Mouse (Mus musculus) MEL (cell line): ENCODE measurements at regions not wholly inside any gene's neighbourhood (a gene's known extent, or its start where the extent isn't known, plus 50 kb on each side); places are given as distances from the start of the nearest gene placed in this dataset.

Source experiments
- DNase-seq: peaks from one replicate; pipeline ENCODE4 v3.0.0; 2011; ENCODE audit warnings: low read depth, low spot score
- H3K27ac ChIP-seq: 2 replicates; pipeline ENCODE4 v1.5.1; 2012; ENCODE audit warnings: low read depth, mild to moderate bottlenecking, control low read depth, low read length, moderate library complexity; ENCODE audit not compliant: control insufficient read depth
- H3K27me3 ChIP-seq, 2 experiments: fragments of 150-350 bp in 1 of 2; sonication (generic) in 1 of 2; 2 replicates each; pipeline ENCODE4 v1.6.1; 2012; ENCODE audit warnings: low read length in 2 of 2, mild to moderate bottlenecking in 2 of 2, improper control_type of control experiment in 1 of 2, moderate library complexity in 1 of 2; ENCODE audit not compliant: insufficient read depth in 2 of 2, control insufficient read depth in 1 of 2
- H3K36me3 ChIP-seq, 2 experiments: 2 replicates each; pipeline ENCODE4 v1.6.1; 2012 to 2014; ENCODE audit warnings: low read length in 2 of 2, improper control_type of control experiment in 1 of 2, inconsistent platforms in 1 of 2, mild to moderate bottlenecking in 1 of 2; ENCODE audit not compliant: insufficient read depth in 2 of 2, control insufficient read depth in 1 of 2
- H3K4me1 ChIP-seq, 2 experiments: fragments of 150-350 bp in 1 of 2; sonication (generic) in 1 of 2; 2 replicates each; pipeline ENCODE4 v1.6.1; 2012; ENCODE audit warnings: low read length in 2 of 2, improper control_type of control experiment in 1 of 2, mild to moderate bottlenecking in 1 of 2; ENCODE audit not compliant: insufficient read depth in 2 of 2, control insufficient read depth in 1 of 2
- H3K4me3 ChIP-seq, 2 experiments: fragments of 150-350 bp in 1 of 2; sonication (generic) in 1 of 2; 2 replicates each; pipeline ENCODE4 v1.5.1; 2012; ENCODE audit warnings: low read depth in 2 of 2, low read length in 2 of 2, mild to moderate bottlenecking in 2 of 2, moderate library complexity in 2 of 2, control low read depth in 1 of 2, improper control_type of control experiment in 1 of 2; ENCODE audit not compliant: control insufficient read depth in 1 of 2, insufficient read depth in 1 of 2
- H3K79me2 ChIP-seq: 2 replicates; pipeline ENCODE4 v1.6.1; 2012; ENCODE audit warnings: mild to moderate bottlenecking, low read length, moderate library complexity; ENCODE audit not compliant: control insufficient read depth, poor library complexity, insufficient read depth
- H3K9ac ChIP-seq: 2 replicates; pipeline ENCODE4 v1.6.1; 2012; ENCODE audit warnings: low read depth, mild to moderate bottlenecking, control low read depth, low read length, moderate library complexity; ENCODE audit not compliant: control insufficient read depth, poor library complexity, severe bottlenecking
- H3K9me3 ChIP-seq: fragments of 150-350 bp; sonication (generic); replicated peaks from 2 replicates; pipeline ENCODE4 v1.6.1; 2012; ENCODE audit warnings: mild to moderate bottlenecking, low read length, improper control_type of control experiment, moderate library complexity; ENCODE audit not compliant: insufficient read depth
- CHD1 ChIP-seq: IDR thresholded peaks from 2 replicates; pipeline ENCODE4 v1.6.1; 2012; ENCODE audit warnings: low read depth, mild to moderate bottlenecking, inconsistent platforms, low read length, improper control_type of control experiment
- CHD2 ChIP-seq: IDR thresholded peaks from 2 replicates; pipeline ENCODE4 v1.6.1; 2011; ENCODE audit warnings: low read length, improper control_type of control experiment
- E2F4 ChIP-seq: IDR thresholded peaks from 2 replicates; pipeline ENCODE4 v1.6.1; 2011; ENCODE audit warnings: low read depth, low read length, improper control_type of control experiment, borderline replicate concordance
- EP300 ChIP-seq, 2 experiments: IDR thresholded peaks; 2 replicates each; pipeline ENCODE4 v1.6.1; 2011; ENCODE audit warnings: improper control_type of control experiment in 2 of 2, low read length in 2 of 2, low read depth in 1 of 2, mild to moderate bottlenecking in 1 of 2
- GABPA ChIP-seq: IDR thresholded peaks from 2 replicates; pipeline ENCODE4 v1.6.1; 2012; ENCODE audit warnings: low read depth, mild to moderate bottlenecking, inconsistent platforms, low read length, improper control_type of control experiment, moderate library complexity
- JUND ChIP-seq: IDR thresholded peaks from 2 replicates; pipeline ENCODE4 v1.6.1; 2011; ENCODE audit warnings: low read depth, mild to moderate bottlenecking, improper control_type of control experiment, low read length
- KAT2A ChIP-seq: conservative IDR thresholded peaks from 2 replicates; pipeline ENCODE4 v1.6.1; 2012; ENCODE audit warnings: low read depth, low read length, improper control_type of control experiment, inconsistent platforms
- MAFK ChIP-seq: IDR thresholded peaks from 2 replicates; pipeline ENCODE4 v1.6.1; 2011; ENCODE audit warnings: low read depth, mild to moderate bottlenecking, low read length, improper control_type of control experiment, borderline replicate concordance
- MAX ChIP-seq: IDR thresholded peaks from 2 replicates; pipeline ENCODE4 v1.6.1; 2011; ENCODE audit warnings: low read length, improper control_type of control experiment
- MAZ ChIP-seq: IDR thresholded peaks from 2 replicates; pipeline ENCODE4 v1.6.1; 2012; ENCODE audit warnings: low read depth, mild to moderate bottlenecking, inconsistent platforms, low read length, improper control_type of control experiment
- MEF2A ChIP-seq: IDR thresholded peaks from 2 replicates; pipeline ENCODE4 v1.6.1; 2014; ENCODE audit warnings: low read depth, mild to moderate bottlenecking, inconsistent platforms, low read length, improper control_type of control experiment; ENCODE audit not compliant: poor library complexity, insufficient replicate concordance, severe bottlenecking; ENCODE audit errors: extremely low read depth
- MXI1 ChIP-seq: IDR thresholded peaks from 2 replicates; pipeline ENCODE4 v1.6.1; 2011; ENCODE audit warnings: mild to moderate bottlenecking, low read depth, low read length, improper control_type of control experiment
- MYB ChIP-seq: IDR thresholded peaks from 2 replicates; pipeline ENCODE4 v1.6.1; 2011; ENCODE audit warnings: mild to moderate bottlenecking, low read depth, low read length, improper control_type of control experiment
- MYC ChIP-seq: IDR thresholded peaks from 2 replicates; pipeline ENCODE4 v1.6.1; 2011; ENCODE audit warnings: low read depth, mild to moderate bottlenecking, low read length, improper control_type of control experiment, moderate library complexity
- NRF1 ChIP-seq: IDR thresholded peaks from 2 replicates; pipeline ENCODE4 v1.6.1; 2014; ENCODE audit warnings: low read depth, mild to moderate bottlenecking, inconsistent platforms, low read length, improper control_type of control experiment, moderate library complexity; ENCODE audit not compliant: poor library complexity, insufficient read depth, severe bottlenecking
- POLR2AphosphoS5 ChIP-seq: IDR thresholded peaks from 2 replicates; pipeline ENCODE4 v1.6.1; 2012; ENCODE audit warnings: low read depth, borderline replicate concordance, mild to moderate bottlenecking, inconsistent platforms, low read length, moderate library complexity, mixed read lengths
- RAD21 ChIP-seq: IDR thresholded peaks from 2 replicates; pipeline ENCODE4 v1.6.1; 2011; ENCODE audit warnings: mild to moderate bottlenecking, low read depth, low read length, improper control_type of control experiment
- SIN3A ChIP-seq: IDR thresholded peaks from 2 replicates; pipeline ENCODE4 v1.6.1; 2012; ENCODE audit warnings: low read length, improper control_type of control experiment, inconsistent platforms
- TAL1 ChIP-seq: IDR thresholded peaks from 2 replicates; pipeline ENCODE4 v1.6.1; 2012; ENCODE audit warnings: mild to moderate bottlenecking, inconsistent platforms, low read length, moderate library complexity, mixed read lengths
- TBP ChIP-seq: IDR thresholded peaks from 2 replicates; pipeline ENCODE4 v1.8.0; 2011; ENCODE audit warnings: low read depth, low read length, improper control_type of control experiment
- UBTF ChIP-seq: IDR thresholded peaks from 2 replicates; pipeline ENCODE4 v1.6.1; 2012; ENCODE audit warnings: low read depth, mild to moderate bottlenecking, inconsistent platforms, low read length, improper control_type of control experiment, moderate library complexity, borderline replicate concordance; ENCODE audit not compliant: insufficient read depth
- USF2 ChIP-seq, 2 experiments: IDR thresholded peaks; 2 replicates each; pipeline ENCODE4 v1.6.1; 2011 to 2012; ENCODE audit warnings: improper control_type of control experiment in 2 of 2, low read length in 2 of 2, borderline replicate concordance in 1 of 2, inconsistent platforms in 1 of 2, low read depth in 1 of 2, mild to moderate bottlenecking in 1 of 2; ENCODE audit not compliant: insufficient read depth in 1 of 2
- ZC3H11A ChIP-seq: IDR thresholded peaks from 2 replicates; pipeline ENCODE4 v1.6.1; 2012; ENCODE audit warnings: low read depth, mild to moderate bottlenecking, inconsistent platforms, low read length, improper control_type of control experiment
- ZMIZ1 ChIP-seq: IDR thresholded peaks from 2 replicates; pipeline ENCODE4 v1.6.1; 2012; ENCODE audit warnings: low read depth, mild to moderate bottlenecking, inconsistent platforms, low read length, improper control_type of control experiment, moderate library complexity
- ZNF384 ChIP-seq: IDR thresholded peaks from 2 replicates; pipeline ENCODE4 v1.6.1; 2012; ENCODE audit warnings: low read depth, mild to moderate bottlenecking, inconsistent platforms, low read length, improper control_type of control experiment

DNA sequence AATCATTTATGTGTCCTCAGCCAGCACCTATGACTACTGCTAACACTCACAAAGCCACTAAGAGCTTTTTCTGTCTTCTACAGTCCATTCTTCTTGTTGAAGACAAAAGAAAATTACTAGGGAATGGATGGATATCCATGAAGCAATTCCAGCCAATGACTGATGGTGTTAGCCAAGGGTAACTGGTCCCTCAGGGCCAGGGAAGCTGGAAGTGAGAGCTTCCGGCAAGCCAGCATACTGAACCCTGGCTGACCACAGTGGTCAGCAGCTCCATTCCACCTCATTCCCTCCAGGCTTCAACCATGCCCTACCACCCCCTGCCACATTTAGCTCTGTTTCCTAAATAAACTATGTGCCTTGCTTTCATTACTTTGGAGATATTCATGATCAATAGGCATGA is 64.1 kb upstream of the Hif1a start:
- no peak for TF ChIP-seq UBTF
- TF ChIP-seq ZMIZ1, result no peak
- TF ChIP-seq TAL1, result no peak
- TF ChIP-seq, all 39 proteins: peak for 0
- no peak overlapping the region for H3K9ac ChIP-seq
- H3K27ac ChIP-seq, result no peak overlapping the region
- no peak for DNase-seq
- H3K4me1 ChIP-seq, result no peaks in the 10 kb centered on the region
- H3K9me3 ChIP-seq, result no peaks in the 10 kb centered on the region
- H3K27me3 ChIP-seq, result peaks cover 0 to 7% of the 10 kb centered on the region in 2 experiments; a peak in 3 of 4 replicates
- no peaks in the 10 kb centered on the region for H3K36me3 ChIP-seq
- no peaks in the 10 kb centered on the region for H3K79me2 ChIP-seq
- H3K4me3 ChIP-seq, result no peak overlapping the region

DNA sequence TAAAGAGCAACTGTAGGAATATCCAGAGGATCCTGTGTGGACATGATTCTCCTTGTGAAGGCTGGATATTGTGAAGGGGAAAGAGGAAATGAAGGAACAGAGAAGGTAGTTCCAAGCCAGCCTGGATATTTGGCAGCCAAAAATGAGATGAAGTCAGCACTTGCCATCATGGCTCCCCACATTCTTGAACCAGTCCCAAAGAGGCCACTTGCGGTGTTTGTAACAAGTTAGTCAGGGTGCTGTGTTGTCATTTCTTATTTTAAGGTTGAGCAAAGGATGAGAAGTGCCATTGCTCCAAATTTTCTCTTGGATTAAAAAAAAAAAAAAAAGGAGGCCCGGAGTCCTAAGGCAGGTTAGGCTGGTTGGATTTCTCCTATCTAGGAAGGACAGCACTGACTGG is 63.3 kb upstream of the Hif1a start:
- H3K4me3 ChIP-seq, result no peak overlapping the region
- no peak overlapping the region for H3K27ac ChIP-seq
- DNase-seq, result no peak
- H3K4me1 ChIP-seq, result no peaks in the 10 kb centered on the region
- no peaks in the 10 kb centered on the region for H3K9me3 ChIP-seq
- H3K79me2 ChIP-seq, result no peaks in the 10 kb centered on the region
- TF ChIP-seq MXI1 (no peak), JUND (no peak), ZMIZ1 (no peak), E2F4 (no peak), EP300 (IDR thresholded peaks at IDR 0.05; ENCODE audit: low read depth in 1 of 2, low read length in 2 of 2) (no peak), SIN3A (no peak), MAX (no peak), ZNF384 (no peak), KAT2A (no peak), GABPA (no peak), UBTF (no peak), ZC3H11A (no peak), MYC (no peak)
- H3K9ac ChIP-seq, result no peak overlapping the region
- H3K36me3 ChIP-seq, result no peaks in the 10 kb centered on the region
- peaks cover 0 to 6% of the 10 kb centered on the region in 2 experiments; a peak in 3 of 4 replicates for H3K27me3 ChIP-seq

DNA sequence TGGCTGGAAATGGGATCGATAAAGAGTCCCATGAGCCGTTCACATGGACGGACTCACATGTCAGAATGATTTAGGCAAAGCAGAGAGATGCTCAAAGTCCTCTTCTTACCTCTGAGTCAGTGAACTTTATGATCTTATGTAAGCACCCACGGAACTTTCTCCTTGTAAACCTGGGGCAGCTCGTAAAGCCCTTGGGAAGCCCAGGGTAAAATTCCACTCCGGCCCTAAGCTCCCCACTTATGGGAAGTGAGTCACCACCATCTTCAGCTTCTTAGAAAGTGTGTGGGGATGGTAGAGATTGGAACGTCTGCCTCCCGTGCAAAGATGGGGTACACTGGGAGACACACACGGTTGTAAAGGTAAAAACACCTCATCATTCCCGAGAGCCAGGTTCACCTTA is 62.8 kb upstream of the Hif1a start:
- H3K36me3 ChIP-seq, result no peaks in the 10 kb centered on the region
- H3K4me3 ChIP-seq, result no peak overlapping the region
- no peaks in the 10 kb centered on the region for H3K79me2 ChIP-seq
- H3K27ac ChIP-seq, result no peak overlapping the region
- no peaks in the 10 kb centered on the region for H3K4me1 ChIP-seq
- no peak overlapping the region for H3K9ac ChIP-seq
- peaks cover 0 to 6% of the 10 kb centered on the region in 2 experiments; a peak in 3 of 4 replicates for H3K27me3 ChIP-seq
- no peaks in the 10 kb centered on the region for H3K9me3 ChIP-seq
- DNase-seq, result no peak
- TF ChIP-seq TBP (no peak), MEF2A (no peak), CHD1 (no peak), MAZ (no peak), SIN3A (no peak), UBTF (no peak), MYC (no peak), KAT2A (no peak), ZC3H11A (no peak), USF2 (IDR thresholded peaks at IDR 0.05; ENCODE audit: borderline replicate concordance in 1 of 2, insufficient read depth in 1 of 2, low read depth in 1 of 2, low read length in 2 of 2) (no peak), CHD2 (no peak), RAD21 (no peak), NRF1 (no peak), MAFK (no peak), ZNF384 (no peak), MYB (no peak), POLR2AphosphoS5 (no peak)
